9 mouse cellular contexts compared by ENCODE assay signal in the genomic region with DNA sequence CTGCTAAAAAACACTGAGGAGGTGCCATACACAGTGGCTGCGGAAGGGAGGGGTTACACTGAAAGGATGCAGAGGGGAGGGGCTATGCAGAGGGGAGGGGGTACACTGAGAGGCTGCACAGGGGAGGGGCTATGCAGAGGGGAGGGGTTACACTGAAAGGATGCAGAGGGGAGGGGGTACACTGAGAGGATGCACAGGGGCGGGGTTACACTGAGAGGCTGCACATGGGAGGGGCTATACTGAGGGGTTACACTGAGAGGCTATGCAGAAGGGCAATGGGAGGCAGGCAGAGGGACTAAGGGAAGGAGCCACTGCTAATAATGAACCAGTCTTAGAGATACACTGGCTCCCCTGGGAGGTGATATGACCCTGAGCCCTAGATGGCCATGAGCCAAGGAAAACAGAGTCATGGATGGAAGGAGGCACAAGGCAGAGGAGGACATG. TPM values are rescaled to one million over a fixed set of nuclear protein-coding genes. Genes with fewer than 3 reads are reported as not detected.
DNase-seq lines count a peak whose midpoint lies in the region; ATAC-seq and TF ChIP-seq lines count a peak whose summit lies in the region.
"Had no signal": no experiment of that assay in that cellular context is flagged by ENCODE, and none has a peak within 500 bp of the region (broad histone marks: within the 10 kb centered on the region; RNA-seq: fewer than 3 reads in every experiment).

No protein-coding gene starts in this region.

- TF ChIP-seq POLR2A in myocyte (IDR thresholded peaks at IDR 0.05; ENCODE audit: insufficient read length, low read depth): no peak

- 37% methylated on average over 2 of the region's 2 CpGs for WGBS in heart, embryonic 15.5 days
- WGBS in embryonic facial prominence, embryonic 11.5 days: 11% methylated on average over 2 of the region's 2 CpGs
- 14% methylated on average over 2 of the region's 2 CpGs for WGBS in kidney, embryonic 15.5 days

- no peaks in the 10 kb centered on the region for H3K27me3 ChIP-seq in heart, embryonic 15.5 days
- H3K27me3 ChIP-seq in embryonic facial prominence, embryonic 11.5 days (ENCODE audit: control insufficient read depth, insufficient read depth, low read length): no peaks in the 10 kb centered on the region
- H3K27me3 ChIP-seq in kidney, embryonic 15.5 days: no peaks in the 10 kb centered on the region
- no peaks in the 10 kb centered on the region for H3K27me3 ChIP-seq in myocyte (ENCODE audit: control insufficient read depth, insufficient read depth, insufficient read length)

- no peak overlapping the region for H3K4me2 ChIP-seq in heart, embryonic 15.5 days
- no peak overlapping the region for H3K4me2 ChIP-seq in embryonic facial prominence, embryonic 11.5 days (ENCODE audit: low read depth, low read length)
- H3K4me2 ChIP-seq in kidney, embryonic 15.5 days: peak overlapping the region; percentile 37; the same call in 1 of the 2 replicates
- H3K4me2 ChIP-seq in myocyte (ENCODE audit: low read depth): peak overlapping the region; percentile 31

- no peak overlapping the region for H3ac ChIP-seq in myocyte (ENCODE audit: control insufficient read depth, insufficient read length)

- DNase-seq in heart, adult 8-10 months (ENCODE audit: low spot score): no peak
- DNase-seq in embryonic facial prominence, embryonic 11.5 days (ENCODE audit: low spot score): peak; percentile 82
- DNase-seq in cerebellum, adult 8-10 months: no peak
- no peak for DNase-seq in cerebellum, adult 18-20 months

- H3K9me3 ChIP-seq in heart, embryonic 15.5 days (replicated peaks): no peaks in the 10 kb centered on the region
- no peaks in the 10 kb centered on the region for H3K9me3 ChIP-seq in embryonic facial prominence, embryonic 11.5 days (replicated peaks; ENCODE audit: control insufficient read depth, low read length)
- H3K9me3 ChIP-seq in kidney, embryonic 15.5 days (replicated peaks): no peaks in the 10 kb centered on the region
- H3K9me3 ChIP-seq: G1E had no signal

- peaks cover 93% of the 10 kb centered on the region for H3K79me2 ChIP-seq in myocyte (ENCODE audit: control insufficient read depth, insufficient read depth)

- peak; percentile 59; the same call in 1 of the 2 replicates for ATAC-seq in heart, embryonic 15.5 days (replicated peaks; ENCODE audit: insufficient number of reproducible peaks, insufficient read depth, low FRiP score, low read depth)
- peak; percentile 76 for ATAC-seq in embryonic facial prominence, embryonic 11.5 days (replicated peaks; ENCODE audit: insufficient number of reproducible peaks, low FRiP score, low TSS enrichment, low read depth)
- peak; percentile 80 for ATAC-seq in kidney, embryonic 15.5 days (replicated peaks; ENCODE audit: low FRiP score)
- ATAC-seq in megakaryocyte progenitor cell, adult 5-6 weeks (replicated peaks; ENCODE audit: poor library complexity): no peak

- H3K36me3 ChIP-seq in heart, embryonic 15.5 days: no peaks in the 10 kb centered on the region
- no peaks in the 10 kb centered on the region for H3K36me3 ChIP-seq in embryonic facial prominence, embryonic 11.5 days (replicated peaks; ENCODE audit: control insufficient read depth, insufficient read depth, low read depth, low read length)
- H3K36me3 ChIP-seq in kidney, embryonic 15.5 days: no peaks in the 10 kb centered on the region
- H3K36me3 ChIP-seq in myocyte (ENCODE audit: control insufficient read depth, insufficient read depth): peaks cover 13% of the 10 kb centered on the region

- peaks cover 66% of the 10 kb centered on the region for H3K4me1 ChIP-seq in heart, embryonic 15.5 days (replicated peaks)
- H3K4me1 ChIP-seq in embryonic facial prominence, embryonic 11.5 days (ENCODE audit: control insufficient read depth, insufficient read depth, low read length): peaks cover 12% of the 10 kb centered on the region
- peaks cover 85% of the 10 kb centered on the region for H3K4me1 ChIP-seq in kidney, embryonic 15.5 days

- no peak overlapping the region for H3K4me3 ChIP-seq in heart, embryonic 15.5 days
- no peak overlapping the region for H3K4me3 ChIP-seq in embryonic facial prominence, embryonic 11.5 days (ENCODE audit: low read depth, low read length)
- no peak overlapping the region for H3K4me3 ChIP-seq in kidney, embryonic 15.5 days (replicated peaks)
- no peak overlapping the region for H3K4me3 ChIP-seq in myocyte

- H3K27ac ChIP-seq in heart, embryonic 15.5 days: peak overlapping the region; percentile 47; the same call in 1 of the 2 replicates
- H3K27ac ChIP-seq in embryonic facial prominence, embryonic 11.5 days (replicated peaks; ENCODE audit: low read depth, low read length): no peak overlapping the region
- H3K27ac ChIP-seq in kidney, embryonic 15.5 days: peak overlapping the region; percentile 96

- H3K9ac ChIP-seq in heart, embryonic 15.5 days: no peak overlapping the region
- no peak overlapping the region for H3K9ac ChIP-seq in embryonic facial prominence, embryonic 11.5 days (replicated peaks; ENCODE audit: low read length)
- H3K9ac ChIP-seq in kidney, embryonic 15.5 days: no peak overlapping the region

TF ChIP-seq in myocyte, 11 proteins besides CTCF, POLR2A, EP300 and RAD21:
- no peak for TF ChIP-seq CEBPB (IDR thresholded peaks at IDR 0.05; ENCODE audit: insufficient read depth, poor library complexity, severe bottlenecking)
- no peak for TF ChIP-seq MAX (IDR thresholded peaks at IDR 0.05; ENCODE audit: low read depth)
- no peak for TF ChIP-seq TCF12 (IDR thresholded peaks at IDR 0.05; ENCODE audit: insufficient read depth, poor library complexity, severe bottlenecking)
- no peak for TF ChIP-seq SRF (IDR thresholded peaks at IDR 0.05; ENCODE audit: control insufficient read depth, insufficient read length, low read depth)
- no peak for TF ChIP-seq E2F4 (IDR thresholded peaks at IDR 0.05; ENCODE audit: insufficient read depth)

RNA-seq across cellular contexts. Expression of a gene that starts 14.1 kb away (rescaled TPM):
- polyA plus RNA-seq in heart, embryonic 15.5 days (2015; fragmentation: Nextera tagmentation; extraction: Ambion mirVana): 108 and 136 TPM in 2 replicates
- total RNA-seq in heart, adult 8-10 months (2022): 1 to 10 TPM; 5.5 to 9.3 (median 7.7) TPM
- 55.5 and 57.5 TPM in 2 replicates for polyA plus RNA-seq in embryonic facial prominence, embryonic 11.5 days (2014; fragmentation: Nextera tagmentation; extraction: Ambion mirVana)
- polyA plus RNA-seq in kidney, embryonic 15.5 days (2015; fragmentation: Nextera tagmentation; extraction: Ambion mirVana): 195 and 206 TPM in 2 replicates
- polyA plus RNA-seq in myocyte (2012; fragmentation: generic; extraction: Trizol): 402 TPM
- 0.02 TPM in 1 of 2 replicates, not detected in the other for total RNA-seq in megakaryocyte progenitor cell, adult 5-6 weeks (2015)
- total RNA-seq in megakaryocyte progenitor cell, adult 5-6 weeks (2017): not detected in 2 replicates

Comparison
In these comparisons a context has a peak if more than half of its experiments do, and no peak if none do; other contexts are left out.
1. H3K4me2 ChIP-seq: peak in kidney, embryonic 15.5 days (single experiment) and myocyte (single experiment); none in heart, embryonic 15.5 days (single experiment) and embryonic facial prominence, embryonic 11.5 days (single experiment).